Mouse (Mus musculus) spleen, adult 2 months (tissue): ENCODE data around the gene Pbx1. TPM values are rescaled to one million over a fixed set of nuclear protein-coding genes. Genes with fewer than 3 reads are reported as not detected.

ENCODE experiments used
- DNase-seq, 2 experiments: peaks; one replicate each; pipeline versions ENCODE4 v3.0.0 to v3.0.0-alpha.2; 2012 to 2021; ENCODE audit warnings: low spot score in 2 of 2, low read depth in 1 of 2
- H3K27ac ChIP-seq: fragments of 200-500 bp; 2 replicates; pipeline ENCODE4 v1.5.1; 2012; ENCODE audit warnings: low read length, inconsistent platforms; ENCODE audit not compliant: insufficient read depth
- H3K27me3 ChIP-seq: fragments of 200-500 bp; 2 replicates; pipeline ENCODE4 v1.6.1; 2012; ENCODE audit warnings: mild to moderate bottlenecking, moderate library complexity, low read length, inconsistent platforms; ENCODE audit not compliant: control insufficient read depth, insufficient read depth
- H3K36me3 ChIP-seq: fragments of 200-500 bp; 2 replicates; pipeline ENCODE4 v1.6.1; 2012; ENCODE audit warnings: mild to moderate bottlenecking, low read length, inconsistent platforms; ENCODE audit not compliant: control insufficient read depth, insufficient read depth
- H3K4me1 ChIP-seq: fragments of 200-500 bp; 2 replicates; pipeline ENCODE4 v1.6.1; 2011; ENCODE audit warnings: inconsistent platforms; ENCODE audit not compliant: control insufficient read depth, insufficient read depth, insufficient read length
- H3K4me3 ChIP-seq: fragments of 200-500 bp; 2 replicates; pipeline ENCODE4 v1.5.1; 2011; ENCODE audit warnings: mild to moderate bottlenecking, inconsistent platforms; ENCODE audit not compliant: insufficient read depth, insufficient read length; ENCODE audit errors: extremely low read depth
- CTCF ChIP-seq: fragments of 200-500 bp; IDR thresholded peaks from 2 replicates; pipeline ENCODE4 v1.5.1; 2011; ENCODE audit warnings: mild to moderate bottlenecking, inconsistent platforms; ENCODE audit not compliant: insufficient read depth, insufficient read length, insufficient replicate concordance; ENCODE audit errors: extremely low read depth
- POLR2A ChIP-seq: fragments of 200-500 bp; IDR thresholded peaks from 2 replicates; pipeline ENCODE4 v1.6.1; 2011; ENCODE audit warnings: low read depth, low read length, inconsistent platforms
- WGBS: fragments of 180-500 bp; shearing (Covaris S2); methylation state at CpG from one replicate; pipeline ENCODE4 v1.1.7; 2018; 5-methylcytosine and 5-hydroxymethylcytosine counted together
- polyA plus RNA-seq: library from polyadenylated mRNA; depleted of rRNA; stranded (reverse); fragments of >200 nt; gene quantifications from 2 replicates; pipeline ENCODE4 v1.2.3, GENCODE M21; 2012

Pbx1 gene
- polyA plus RNA-seq, 1 experiment: 9.2 TPM

- DNase-seq: no peak
- Histone ChIP-seq H3K36me3 (no peaks in the 10 kb centered on the region), H3K4me3 (no peak overlapping the region), H3K27me3 (no peaks in the 10 kb centered on the region), H3K27ac (no peak overlapping the region), H3K4me1 (no peaks in the 10 kb centered on the region)
- 97% methylated on average over 2 of the region's 2 CpGs for WGBS
- TF ChIP-seq POLR2A (no peak), CTCF (no peak)
These were observed 28.5 kb downstream of the Pbx1 start for GRCm38 (mm10) chr1:168403529-168403928.

- Histone ChIP-seq H3K4me1 (no peaks in the 10 kb centered on the region), H3K27ac (no peak overlapping the region), H3K4me3 (no peak overlapping the region), H3K36me3 (no peaks in the 10 kb centered on the region), H3K27me3 (no peaks in the 10 kb centered on the region)
- DNase-seq: no peak
- TF ChIP-seq POLR2A (no peak), CTCF (no peak)
- WGBS: 89% methylated on average over 7 of the region's 7 CpGs
These were observed 29.4 kb downstream of the Pbx1 start for GRCm38 (mm10) chr1:168402683-168403082.

GRCm38 (mm10) chr1:168395523-168396159, 36.4 kb downstream of the Pbx1 start:
- 86% methylated on average over 3 of the region's 3 CpGs for WGBS
- Histone ChIP-seq H3K27ac (no peak overlapping the region), H3K36me3 (no peaks in the 10 kb centered on the region), H3K4me3 (no peak overlapping the region), H3K4me1 (no peaks in the 10 kb centered on the region), H3K27me3 (no peaks in the 10 kb centered on the region)
- TF ChIP-seq CTCF: no peak
- TF ChIP-seq POLR2A: no peak
- DNase-seq: no peak

GRCm38 (mm10) chr1:168394535-168394934, 37.5 kb downstream of the Pbx1 start:
- no peak overlapping the region for H3K27ac ChIP-seq
- no peaks in the 10 kb centered on the region for H3K36me3 ChIP-seq
- TF ChIP-seq CTCF (no peak), POLR2A (no peak)
- 89% methylated on average over 6 of the region's 6 CpGs for WGBS
- H3K4me1 ChIP-seq: 0 out of 2 replicates have a peak, but pooled peaks cover 2% of the 10 kb centered on the region
- H3K4me3 ChIP-seq: no peak overlapping the region
- H3K27me3 ChIP-seq: no peaks in the 10 kb centered on the region
- DNase-seq: no peak

GRCm38 (mm10) chr1:168393456-168393855, 38.6 kb downstream of the Pbx1 start:
- no peak overlapping the region for H3K27ac ChIP-seq
- WGBS: 84% methylated on average over 4 of the region's 4 CpGs
- DNase-seq: no peak
- TF ChIP-seq POLR2A (no peak), CTCF (no peak)
- 0 out of 2 replicates have a peak, but pooled peaks cover 2% of the 10 kb centered on the region for H3K4me1 ChIP-seq
- H3K4me3 ChIP-seq: no peak overlapping the region
- no peaks in the 10 kb centered on the region for H3K36me3 ChIP-seq
- H3K27me3 ChIP-seq: no peaks in the 10 kb centered on the region

- TF ChIP-seq CTCF (no peak), POLR2A (no peak)
- Histone ChIP-seq H3K4me1 (0 out of 2 replicates have a peak, but pooled peaks cover 2% of the 10 kb centered on the region), H3K36me3 (no peaks in the 10 kb centered on the region), H3K27me3 (no peaks in the 10 kb centered on the region), H3K27ac (no peak overlapping the region), H3K4me3 (no peak overlapping the region)
- DNase-seq: no peak
- 85% methylated on average over 5 of the region's 5 CpGs for WGBS
These were observed 39.6 kb downstream of the Pbx1 start for GRCm38 (mm10) chr1:168392500-168392853.

- Histone ChIP-seq H3K27ac (no peak overlapping the region), H3K36me3 (no peaks in the 10 kb centered on the region)
- WGBS: 59% methylated on average over 20 of the region's 20 CpGs
These were observed 40.2 kb downstream of the Pbx1 start for GRCm38 (mm10) chr1:168391617-168392499.

More at GRCm38 (mm10) chr1:168391617-168392499, 40.2 kb downstream of the Pbx1 start:
- no peak for DNase-seq
- no peak overlapping the region for H3K4me3 ChIP-seq
- 0 out of 2 replicates have a peak, but pooled peaks cover 2% of the 10 kb centered on the region for H3K4me1 ChIP-seq
- no peaks in the 10 kb centered on the region for H3K27me3 ChIP-seq
- no peak for TF ChIP-seq POLR2A
- no peak for TF ChIP-seq CTCF
